Mouse (Mus musculus) limb, embryonic 10.5 days (tissue): ENCODE data around the gene Shb. TPM values are rescaled to one million over a fixed set of nuclear protein-coding genes. Genes with fewer than 3 reads are reported as not detected.

ENCODE experiments used
- DNase-seq: peaks from one replicate; pipeline ENCODE4 v3.0.0-alpha.2; 2017; ENCODE audit warnings: low spot score
- H3K27ac ChIP-seq: fragments of 300-500 bp; sonication (generic); 2 replicates; pipeline ENCODE4 v1.5.1; 2016; ENCODE audit warnings: mild to moderate bottlenecking
- H3K27me3 ChIP-seq: fragments of 300-500 bp; sonication (generic); 2 replicates; pipeline ENCODE4 v1.6.1; 2016; ENCODE audit warnings: low read depth, mild to moderate bottlenecking; ENCODE audit not compliant: poor library complexity, severe bottlenecking
- H3K36me3 ChIP-seq: fragments of 300-500 bp; sonication (generic); 2 replicates; pipeline ENCODE4 v1.6.1; 2016; ENCODE audit warnings: mild to moderate bottlenecking, moderate library complexity
- H3K4me1 ChIP-seq: fragments of 300-500 bp; sonication (generic); 2 replicates; pipeline ENCODE4 v1.6.1; 2016
- H3K4me3 ChIP-seq: fragments of 300-500 bp; sonication (generic); 2 replicates; pipeline ENCODE4 v1.5.1; 2016; ENCODE audit warnings: mild to moderate bottlenecking, moderate library complexity
- H3K9me3 ChIP-seq: fragments of 300-500 bp; sonication (generic); replicated peaks from 2 replicates; pipeline ENCODE4 v1.6.1; 2016; ENCODE audit warnings: mild to moderate bottlenecking
- WGBS: fragments of 180-500 bp; shearing (Covaris S2); methylation state at CpG from one replicate; pipeline ENCODE4 v1.1.7; 2016; 5-methylcytosine and 5-hydroxymethylcytosine counted together
- polyA plus RNA-seq: library from polyadenylated mRNA; unstranded; fragments of >200 nt; fragmentation: Nextera tagmentation; extraction: Ambion mirVana; gene quantifications from 2 replicates; pipeline ENCODE4 v1.2.1, GENCODE M21; 2016

Shb gene
- polyA plus RNA-seq, 1 experiment from 2014 or later: 4.3 TPM

- Histone ChIP-seq H3K4me1 (peaks cover 72% of the 10 kb centered on the region), H3K9me3 (no peaks in the 10 kb centered on the region), H3K4me3 (no peak overlapping the region), H3K36me3 (peaks cover 7% of the 10 kb centered on the region), H3K27me3 (no peaks in the 10 kb centered on the region), H3K27ac (no peak overlapping the region)
- DNase-seq: no peak
- 76% methylated on average over 6 of the region's 6 CpGs for WGBS
Measured at GRCm38 (mm10) chr4:45469057-45469456, 63.2 kb downstream of the Shb start.

- Histone ChIP-seq H3K4me3 (no peak overlapping the region), H3K36me3 (peaks cover 7% of the 10 kb centered on the region), H3K27ac (no peak overlapping the region), H3K9me3 (no peaks in the 10 kb centered on the region), H3K4me1 (peaks cover 67% of the 10 kb centered on the region), H3K27me3 (no peaks in the 10 kb centered on the region)
- no peak for DNase-seq
- WGBS: 75% methylated on average over 6 of the region's 6 CpGs
Measured at GRCm38 (mm10) chr4:45468507-45468906, 63.8 kb downstream of the Shb start.

GRCm38 (mm10) chr4:45467115-45467912 is 65.0 kb downstream of the Shb start:
- Histone ChIP-seq H3K27me3 (no peaks in the 10 kb centered on the region), H3K4me3 (no peak overlapping the region), H3K36me3 (peaks cover 7% of the 10 kb centered on the region), H3K4me1 (peaks cover 56% of the 10 kb centered on the region), H3K27ac (no peak overlapping the region), H3K9me3 (no peaks in the 10 kb centered on the region)
- DNase-seq: no peak
- WGBS: 68% methylated on average over 12 of the region's 12 CpGs

GRCm38 (mm10) chr4:45464941-45465340 is 67.3 kb downstream of the Shb start:
- Histone ChIP-seq H3K4me3 (no peak overlapping the region), H3K36me3 (no peaks in the 10 kb centered on the region; the same call in 1 of the 2 replicates), H3K9me3 (no peaks in the 10 kb centered on the region), H3K4me1 (peaks cover 64% of the 10 kb centered on the region), H3K27ac (0 out of 2 replicates have a peak overlapping the region, but pooled peaks have one; percentile 30), H3K27me3 (no peaks in the 10 kb centered on the region)
- WGBS: 67% methylated on average over 9 of the region's 9 CpGs
- DNase-seq: no peak

- H3K27ac ChIP-seq: 0 out of 2 replicates have a peak overlapping the region, but pooled peaks have one; percentile 30
- no peak overlapping the region for H3K4me3 ChIP-seq
- H3K9me3 ChIP-seq: no peaks in the 10 kb centered on the region
- H3K27me3 ChIP-seq: no peaks in the 10 kb centered on the region
- 30% methylated on average over 12 of the region's 12 CpGs for WGBS
- no peaks in the 10 kb centered on the region; the same call in 1 of the 2 replicates for H3K36me3 ChIP-seq
- H3K4me1 ChIP-seq: peaks cover 68% of the 10 kb centered on the region
- no peak for DNase-seq
Measured at GRCm38 (mm10) chr4:45464528-45464927, 67.7 kb downstream of the Shb start.

GRCm38 (mm10) chr4:45464123-45464522 is 68.1 kb downstream of the Shb start:
- Histone ChIP-seq H3K9me3 (no peaks in the 10 kb centered on the region), H3K27ac (no peak overlapping the region), H3K4me3 (no peak overlapping the region), H3K36me3 (no peaks in the 10 kb centered on the region; the same call in 1 of the 2 replicates), H3K4me1 (peaks cover 69% of the 10 kb centered on the region), H3K27me3 (no peaks in the 10 kb centered on the region)
- 93% methylated on average over 3 of the region's 3 CpGs for WGBS
- DNase-seq: no peak

- 91% methylated on average over 5 of the region's 5 CpGs for WGBS
- H3K4me1 ChIP-seq: peaks cover 64% of the 10 kb centered on the region
- no peak for DNase-seq
- no peak overlapping the region for H3K27ac ChIP-seq
- peaks cover 7% of the 10 kb centered on the region for H3K36me3 ChIP-seq
- no peaks in the 10 kb centered on the region for H3K27me3 ChIP-seq
- H3K9me3 ChIP-seq: no peaks in the 10 kb centered on the region
- H3K4me3 ChIP-seq: no peak overlapping the region
Measured at GRCm38 (mm10) chr4:45462628-45463027, 69.6 kb downstream of the Shb start.

GRCm38 (mm10) chr4:45461661-45462060 is 70.6 kb downstream of the Shb start:
- 20% methylated on average over 7 of the region's 7 CpGs for WGBS
- H3K36me3 ChIP-seq: peaks cover 17% of the 10 kb centered on the region

GRCm38 (mm10) chr4:45459375-45459774 is 72.9 kb downstream of the Shb start:
- no peak for DNase-seq
- 80% methylated on average over 9 of the region's 9 CpGs for WGBS

More at GRCm38 (mm10) chr4:45461661-45462060, 70.6 kb downstream of the Shb start:
- Histone ChIP-seq H3K27ac (no peak overlapping the region), H3K9me3 (no peaks in the 10 kb centered on the region), H3K4me3 (no peak overlapping the region), H3K4me1 (peaks cover 59% of the 10 kb centered on the region), H3K27me3 (no peaks in the 10 kb centered on the region)
- no peak for DNase-seq

GRCm38 (mm10) chr4:45457543-45457942 is 74.7 kb downstream of the Shb start:
- peaks cover 81% of the 10 kb centered on the region for H3K4me1 ChIP-seq
- WGBS: 92% methylated on average over 2 of the region's 2 CpGs
- DNase-seq: no peak
- no peaks in the 10 kb centered on the region for H3K9me3 ChIP-seq
- peaks cover 27% of the 10 kb centered on the region for H3K36me3 ChIP-seq
- H3K27ac ChIP-seq: no peak overlapping the region
- H3K27me3 ChIP-seq: no peaks in the 10 kb centered on the region
- H3K4me3 ChIP-seq: no peak overlapping the region

More at GRCm38 (mm10) chr4:45459375-45459774, 72.9 kb downstream of the Shb start:
- Histone ChIP-seq H3K36me3 (peaks cover 27% of the 10 kb centered on the region), H3K4me1 (peaks cover 66% of the 10 kb centered on the region), H3K27ac (0 out of 2 replicates have a peak overlapping the region, but pooled peaks have one; percentile 3), H3K4me3 (no peak overlapping the region), H3K9me3 (no peaks in the 10 kb centered on the region), H3K27me3 (no peaks in the 10 kb centered on the region)

- Histone ChIP-seq H3K27ac (peak overlapping the region; percentile 87), H3K27me3 (no peaks in the 10 kb centered on the region), H3K4me1 (peaks cover 87% of the 10 kb centered on the region), H3K9me3 (no peaks in the 10 kb centered on the region), H3K36me3 (peaks cover 27% of the 10 kb centered on the region), H3K4me3 (no peak overlapping the region)
- no peak for DNase-seq
- WGBS: 95% methylated on average over 4 of the region's 4 CpGs
Measured at GRCm38 (mm10) chr4:45455001-45455400, 77.3 kb downstream of the Shb start.

GRCm38 (mm10) chr4:45453271-45453851 is 78.9 kb downstream of the Shb start:
- H3K27me3 ChIP-seq: no peaks in the 10 kb centered on the region
- H3K4me3 ChIP-seq: peak overlapping the region; percentile 14; the same call in 1 of the 2 replicates
- H3K27ac ChIP-seq: peak overlapping the region; percentile 87
- 53% methylated on average over 3 of the region's 3 CpGs for WGBS
- DNase-seq: no peak
- H3K36me3 ChIP-seq: peaks cover 27% of the 10 kb centered on the region
- no peaks in the 10 kb centered on the region for H3K9me3 ChIP-seq
- peaks cover 85% of the 10 kb centered on the region for H3K4me1 ChIP-seq

GRCm38 (mm10) chr4:45452569-45453111 is 79.6 kb downstream of the Shb start:
- Histone ChIP-seq H3K27me3 (no peaks in the 10 kb centered on the region), H3K27ac (peak overlapping the region; percentile 87), H3K4me3 (peak overlapping the region; percentile 14; the same call in 1 of the 2 replicates), H3K36me3 (peaks cover 20% of the 10 kb centered on the region), H3K9me3 (no peaks in the 10 kb centered on the region), H3K4me1 (peaks cover 91% of the 10 kb centered on the region)
- 45% methylated on average over 7 of the region's 7 CpGs for WGBS
- DNase-seq: peak; percentile 49
